Mouse (Mus musculus): ENCODE results near the gene Sval1. TPM values are rescaled to one million over a fixed set of nuclear protein-coding genes. Genes with fewer than 3 reads are reported as not detected.

The Sval1 gene
- not detected for polyA plus RNA-seq (2017; shearing (Covaris generic))

DNA sequence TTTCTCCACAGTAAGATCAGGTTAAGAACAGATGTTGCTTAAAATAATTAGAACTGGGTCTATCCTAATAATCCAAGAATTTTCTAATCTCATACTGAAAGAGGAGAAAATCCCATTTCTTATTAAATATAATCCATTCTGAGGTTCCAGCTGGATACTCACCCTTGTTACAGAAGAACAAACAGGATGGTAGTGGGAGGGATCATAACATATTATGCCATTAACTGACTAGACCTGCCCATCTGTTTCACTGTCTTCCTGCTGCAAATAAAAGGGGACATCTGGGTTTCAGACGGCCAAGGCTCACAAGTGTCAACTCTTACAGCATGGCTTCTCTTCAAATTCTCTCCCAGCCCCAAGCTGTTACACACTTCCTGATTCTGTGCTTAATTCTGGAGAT lies at the start of gene Sval1:
TSS of gene Sval1 (plus strand) at position 301 of the 400 bp plus-strand sequence.
- no peak for ATAC-seq

DNA sequence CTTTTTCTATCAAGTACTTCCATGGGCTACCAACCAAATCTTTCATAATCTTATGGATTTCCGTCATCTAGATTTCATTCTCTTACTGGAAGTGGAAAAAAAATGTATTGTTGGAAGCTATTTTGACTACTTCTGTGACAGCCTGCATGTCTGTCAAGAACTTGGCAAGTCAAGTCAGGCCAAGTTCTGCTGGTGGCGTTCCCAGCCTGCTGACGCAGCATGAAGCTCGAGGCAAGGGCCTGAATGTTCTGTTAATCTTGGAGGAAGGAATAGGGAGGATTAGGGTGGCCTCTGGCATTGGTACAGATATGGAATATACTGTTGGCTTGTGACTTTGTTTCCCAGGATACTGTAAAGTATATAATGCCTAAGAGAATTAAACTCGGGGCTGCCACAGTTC lies 39.8 kb upstream of the Sval1 start:
- no peak for ATAC-seq

DNA sequence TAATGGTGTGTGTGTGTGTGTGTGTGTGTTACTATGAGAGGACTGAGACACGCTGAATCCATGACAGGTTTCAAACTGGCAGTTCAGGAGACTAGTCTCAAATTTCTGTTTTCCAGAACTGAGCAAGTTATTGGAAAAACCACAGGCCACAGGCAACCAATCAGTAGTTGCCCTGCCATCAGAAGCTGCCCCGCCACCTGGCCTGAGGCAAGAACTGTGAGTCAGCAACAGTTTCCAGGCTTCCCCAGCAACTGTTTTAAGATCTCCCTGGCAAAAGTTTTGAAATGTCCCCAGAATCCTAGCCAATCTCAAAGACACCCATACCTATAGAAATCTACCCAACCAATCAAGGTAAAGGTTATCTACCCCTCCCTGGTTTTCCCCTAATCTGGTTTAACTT lies 36.5 kb upstream of the Sval1 start:
- no peak for ATAC-seq

DNA sequence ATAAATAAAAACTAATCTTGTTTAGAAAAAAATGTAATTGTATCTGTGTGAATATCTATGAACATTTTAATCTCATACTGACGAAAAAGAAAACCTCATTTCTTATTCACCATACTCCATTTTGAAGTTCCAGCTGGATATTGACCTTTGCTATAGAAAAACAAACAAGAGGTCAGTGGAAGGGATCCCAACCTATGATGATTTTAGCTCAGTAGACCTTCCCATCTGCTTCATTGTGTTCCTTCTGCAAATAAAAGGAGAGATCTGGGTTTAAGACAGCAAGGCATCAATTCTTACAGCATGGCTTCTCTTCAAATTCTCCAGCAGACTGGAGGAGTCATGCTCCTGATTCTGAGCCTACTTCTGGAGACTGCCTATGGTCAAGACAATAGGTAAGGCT lies 16.4 kb downstream of the Sval1 start, which contains the start of gene Sval3:
TSS of gene Sval3 (plus strand) at position 301 of the 400 bp plus-strand sequence.
- ATAC-seq: no peak

Other genes with a start within 250 kb of the Sval1 start
- gene Kel, start 247.3 kb upstream of the Sval1 start, polyA plus RNA-seq (2017; shearing (Covaris generic)): not detected
- gene Olfr459, start 176.5 kb upstream of the Sval1 start, polyA plus RNA-seq (2017; shearing (Covaris generic)): under 1 TPM in 1 of 2 experiments, not detected in 1; 0.15 TPM
- not detected for gene Pip, start 104.1 kb upstream of the Sval1 start, polyA plus RNA-seq (2017; shearing (Covaris generic))
- not detected for gene Sval2, start 98.6 kb upstream of the Sval1 start, polyA plus RNA-seq (2017; shearing (Covaris generic))
- gene Sval3, start 16.5 kb downstream of the Sval1 start, polyA plus RNA-seq (2017; shearing (Covaris generic)): not detected
- not detected for gene Sva, start 86.8 kb downstream of the Sval1 start, polyA plus RNA-seq (2017; shearing (Covaris generic))
- not detected for gene Tas2r139, start 189.3 kb downstream of the Sval1 start, polyA plus RNA-seq (2017; shearing (Covaris generic))

All from CD4-positive, CD25-positive, alpha-beta regulatory T cell, adult 4 months (primary cell).